In the genomic region with DNA sequence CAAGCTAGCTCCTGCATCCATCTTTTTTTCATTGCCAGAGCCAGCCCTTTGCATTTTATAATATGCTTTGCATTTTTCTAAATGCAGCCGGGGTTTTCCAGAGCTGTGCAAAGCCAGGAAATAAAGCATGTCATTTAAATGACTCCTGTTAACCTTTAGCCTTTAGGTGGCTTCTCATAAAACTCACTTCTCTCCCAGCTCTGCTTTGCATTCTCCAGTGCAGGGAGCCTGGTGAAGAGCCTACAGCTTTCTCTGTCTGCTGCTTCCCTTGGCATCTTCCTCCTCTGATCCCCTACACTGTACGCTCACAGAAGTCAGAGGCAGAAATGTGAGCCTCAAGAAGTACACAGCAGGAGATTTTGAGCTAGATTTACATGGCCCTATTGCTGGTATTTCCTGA, we compare ENCODE assay signal across 13 mouse cellular contexts.
A peak's percentile ranks its signal among the peaks of the same experiment; 100 is the strongest.
DNase-seq lines count a peak whose midpoint lies in the region; ATAC-seq and TF ChIP-seq lines count a peak whose summit lies in the region.
"Had no signal": no experiment of that assay in that cellular context is flagged by ENCODE, and none has a peak within 500 bp of the region (broad histone marks: within the 10 kb centered on the region; RNA-seq: fewer than 3 reads in every experiment).

No protein-coding gene starts in this region.

- no peak for ATAC-seq in kidney, embryonic 15.5 days (replicated peaks; ENCODE audit: low FRiP score)
- peak; percentile 25 for ATAC-seq in activated CD4-positive, CD25-positive, alpha-beta regulatory T cell, adult 4 months
- ATAC-seq: forebrain, postnatal 0 days had no signal

- H3K27ac ChIP-seq in kidney, embryonic 15.5 days, result peak overlapping the region; percentile 66
- no peak overlapping the region for H3K27ac ChIP-seq in kidney, adult 2 months (ENCODE audit: insufficient read depth, low read depth, low read length)
- H3K27ac ChIP-seq in limb, embryonic 10.5 days, result peak overlapping the region; percentile 50
- H3K27ac ChIP-seq: embryonic facial prominence, embryonic 13.5 days had no signal

- no peaks in the 10 kb centered on the region for H3K27me3 ChIP-seq in kidney, embryonic 15.5 days
- H3K27me3 ChIP-seq in kidney, adult 2 months (replicated peaks; ENCODE audit: control insufficient read depth, insufficient read depth, low read length), result no peaks in the 10 kb centered on the region
- H3K27me3 ChIP-seq in limb, embryonic 10.5 days (ENCODE audit: low read depth, poor library complexity, severe bottlenecking), result no peaks in the 10 kb centered on the region
- H3K27me3 ChIP-seq: embryonic facial prominence, embryonic 13.5 days had no signal

- 8% methylated on average over 2 of the region's 2 CpGs for WGBS in kidney, embryonic 15.5 days
- WGBS in kidney, adult 2 months, result 26% methylated on average over 2 of the region's 2 CpGs
- WGBS in limb, embryonic 10.5 days, result 24% methylated on average over 2 of the region's 2 CpGs

- H3K4me3 ChIP-seq in kidney, embryonic 15.5 days (replicated peaks), result no peak overlapping the region
- no peak overlapping the region for H3K4me3 ChIP-seq in kidney, adult 2 months (ENCODE audit: insufficient read depth, low read depth, low read length)
- H3K4me3 ChIP-seq in limb, embryonic 10.5 days, result no peak overlapping the region
- H3K4me3 ChIP-seq: embryonic facial prominence, embryonic 13.5 days had no signal

- peak; percentile 20 for DNase-seq in embryo, embryonic 10 days (ENCODE audit: low spot score)
- DNase-seq in embryo, embryonic 9.5 days (ENCODE audit: extremely low spot score), result no peak
- no peak for DNase-seq in kidney, adult 2 months
- DNase-seq in limb, embryonic 10.5 days (ENCODE audit: low spot score), result no peak
- no peak for DNase-seq in thymus, adult 18-20 months
- DNase-seq in Muller cell, postnatal 12 days (ENCODE audit: inconsistent ontology term), result no peak
- DNase-seq: forebrain, postnatal 0 days; spleen, adult 18-20 months; thymus, postnatal 25 days had no signal

- H3K36me3 ChIP-seq in kidney, embryonic 15.5 days, result no peaks in the 10 kb centered on the region
- no peaks in the 10 kb centered on the region for H3K36me3 ChIP-seq in kidney, adult 2 months (ENCODE audit: control insufficient read depth, insufficient read depth, low read length)
- no peaks in the 10 kb centered on the region for H3K36me3 ChIP-seq in limb, embryonic 10.5 days
- H3K36me3 ChIP-seq: embryonic facial prominence, embryonic 13.5 days had no signal

- no peaks in the 10 kb centered on the region for H3K9me3 ChIP-seq in kidney, embryonic 15.5 days (replicated peaks)
- H3K9me3 ChIP-seq in limb, embryonic 10.5 days (replicated peaks), result no peaks in the 10 kb centered on the region
- H3K9me3 ChIP-seq: embryonic facial prominence, embryonic 13.5 days; G1E had no signal

- H3K4me2 ChIP-seq in kidney, embryonic 15.5 days, result no peak overlapping the region
- H3K4me2 ChIP-seq: embryonic facial prominence, embryonic 13.5 days had no signal

- no peak overlapping the region for H3K9ac ChIP-seq in kidney, embryonic 15.5 days
- H3K9ac ChIP-seq: embryonic facial prominence, embryonic 13.5 days; forebrain, postnatal 0 days had no signal

- no peak for TF ChIP-seq CTCF in kidney, adult 2 months (conservative IDR thresholded peaks at IDR 0.05; ENCODE audit: insufficient read depth, insufficient read length, low read depth, low read length)

- no peak for TF ChIP-seq POLR2A in kidney, adult 2 months (IDR thresholded peaks at IDR 0.05; ENCODE audit: low read depth, low read length)

- peaks cover 28% of the 10 kb centered on the region for H3K4me1 ChIP-seq in kidney, embryonic 15.5 days
- peaks cover 4% of the 10 kb centered on the region for H3K4me1 ChIP-seq in kidney, adult 2 months (ENCODE audit: control insufficient read depth, insufficient read depth, low read length)
- peaks cover 33% of the 10 kb centered on the region for H3K4me1 ChIP-seq in limb, embryonic 10.5 days
